Mouse (Mus musculus): ENCODE data around the gene Icam1. TPM values are rescaled to one million over a fixed set of nuclear protein-coding genes. Genes with fewer than 3 reads are reported as not detected.

Icam1 gene
- total RNA-seq, 2 experiments from 2014 or later, result 3.1 to 3.3 TPM

Small RNA genes within 50 kb of the gene (microRNA-seq; reads per million reads assigned to microRNA genes)
- gene Mir1900 (not detected), gene Mir7082 (1.1 reads per million)

Other genes starting within 250 kb of the Icam1 start
- gene Col5a3, start 200.9 kb upstream of the Icam1 start, total RNA-seq (2021), result 1 to 10 TPM in 1 of 2 experiments, under 1 TPM in 1; 0.99 to 1.6 TPM
- not detected for gene Rdh8, start 197.5 kb upstream of the Icam1 start, total RNA-seq (2021)
- 10 to 100 TPM; 48.8 to 50.5 TPM for gene A230050P20Rik, start 147.3 kb upstream of the Icam1 start, total RNA-seq (2021)
- gene Angptl6, start 136.3 kb upstream of the Icam1 start, total RNA-seq (2021), result 1 to 10 TPM; 8.8 to 9.7 TPM
- 10 to 100 TPM; 27.8 to 30.0 TPM for gene Ppan, start 127.8 kb upstream of the Icam1 start, total RNA-seq (2021)
- gene Eif3g, start 117.4 kb upstream of the Icam1 start, total RNA-seq (2021), result 100 to 1,000 TPM; 120 to 127 TPM
- gene Dnmt1, start 56.1 kb upstream of the Icam1 start, total RNA-seq (2021), result 10 to 100 TPM; 51.1 to 54.7 TPM
- gene S1pr2, start 39.2 kb upstream of the Icam1 start, total RNA-seq (2021), result 1 to 10 TPM; 1.5 to 1.6 TPM
- 10 to 100 TPM; 53.3 to 56.0 TPM for gene Mrpl4, start 13.2 kb upstream of the Icam1 start, total RNA-seq (2021)
- gene Icam4, start 13.4 kb downstream of the Icam1 start, total RNA-seq (2021), result under 1 TPM in 1 of 2 experiments, not detected in 1; 0.63 TPM
- 100 to 1,000 TPM; 204 to 220 TPM for gene Icam5, start 16.1 kb downstream of the Icam1 start, total RNA-seq (2021)
- under 1 TPM in 1 of 2 experiments, not detected in 1; 0.97 TPM for gene Zglp1, start 51.1 kb downstream of the Icam1 start, total RNA-seq (2021)
- 1 to 10 TPM in 1 of 2 experiments, not detected in 1; 1.1 TPM for gene Gm49373, start 57.1 kb downstream of the Icam1 start, total RNA-seq (2021)
- 10 to 100 TPM; 48.1 to 53.0 TPM for gene Fdx1l, start 57.6 kb downstream of the Icam1 start, total RNA-seq (2021)
- gene Gm38431, start 76.0 kb downstream of the Icam1 start, total RNA-seq (2021), result 1 to 10 TPM; 2.1 to 3.2 TPM
- gene Raver1, start 76.0 kb downstream of the Icam1 start, total RNA-seq (2021), result 10 to 100 TPM; 31.2 to 31.4 TPM
- gene Tyk2, start 115.3 kb downstream of the Icam1 start, total RNA-seq (2021), result 10 to 100 TPM; 11.2 to 13.2 TPM
- 100 to 1,000 TPM; 127 to 129 TPM for gene Cdc37, start 134.0 kb downstream of the Icam1 start, total RNA-seq (2021)
- 10 to 100 TPM; 65.6 to 67.5 TPM for gene Pde4a, start 149.7 kb downstream of the Icam1 start, total RNA-seq (2021)
- gene Keap1, start 223.4 kb downstream of the Icam1 start, total RNA-seq (2021), result 10 to 100 TPM; 47.9 to 50.8 TPM
- gene S1pr5, start 232.5 kb downstream of the Icam1 start, total RNA-seq (2021), result 1 to 10 TPM; 2.2 to 2.3 TPM
- gene Atg4d, start 249.3 kb downstream of the Icam1 start, total RNA-seq (2021), result 10 to 100 TPM; 29.7 to 33.9 TPM

Data from left cerebral cortex, postnatal 10 days (tissue).